ENCODE assay signal across 8 mouse cellular contexts in genomic region chr11:69067601-69068000, GRCm38 (mm10). TPM values are rescaled to one million over a fixed set of nuclear protein-coding genes. Genes with fewer than 3 reads are reported as not detected.
DNase-seq lines count a peak whose midpoint lies in the region; ATAC-seq and TF ChIP-seq lines count a peak whose summit lies in the region.

No protein-coding gene starts in this region.

- no peak for ATAC-seq in heart, embryonic 14.5 days (ENCODE audit: insufficient number of reproducible peaks, insufficient read depth, low FRiP score, low read depth)

- no peak for TF ChIP-seq CTCF in kidney, adult 2 months (conservative IDR thresholded peaks at IDR 0.05; ENCODE audit: insufficient read depth, insufficient read length, low read depth, low read length)

- no peak overlapping the region for H3K4me3 ChIP-seq in kidney, adult 2 months (ENCODE audit: insufficient read depth, low read depth, low read length)
- H3K4me3 ChIP-seq in heart, embryonic 14.5 days (ENCODE audit: control insufficient read depth in 1 of 2, insufficient read depth in 1 of 2, low read depth in 1 of 2, low read length in 2 of 2) = peak overlapping the region in 1 of 2 experiments; percentile 17; a peak in 1 of 4 replicates

- H3K27me3 ChIP-seq in kidney, adult 2 months (replicated peaks; ENCODE audit: control insufficient read depth, insufficient read depth, low read length) = no peaks in the 10 kb centered on the region
- H3K27me3 ChIP-seq in heart, embryonic 14.5 days (ENCODE audit: control insufficient read depth, insufficient read depth, low read length) = no peaks in the 10 kb centered on the region

- H3K4me1 ChIP-seq in kidney, adult 2 months (ENCODE audit: control insufficient read depth, insufficient read depth, low read length) = peaks cover 28% of the 10 kb centered on the region; the same call in 1 of the 2 replicates
- H3K4me1 ChIP-seq in heart, embryonic 14.5 days (ENCODE audit: control insufficient read depth in 2 of 2, insufficient read depth in 2 of 2, low read length in 2 of 2) = peaks cover 17 to 36% of the 10 kb centered on the region in 2 experiments

- H3K4me2 ChIP-seq in heart, embryonic 14.5 days (ENCODE audit: low read length) = peak overlapping the region; percentile 82

- H3K27ac ChIP-seq in kidney, adult 2 months (ENCODE audit: insufficient read depth, low read depth, low read length) = no peak overlapping the region
- peak overlapping the region; percentile 80 to 83 for H3K27ac ChIP-seq in heart, embryonic 14.5 days (replicated peaks in 1 of 2; ENCODE audit: control insufficient read depth in 1 of 2, insufficient read depth in 1 of 2, low read depth in 2 of 2, low read length in 2 of 2)

- H3K9me3 ChIP-seq in heart, embryonic 14.5 days (ENCODE audit: control insufficient read depth, low read length) = no peaks in the 10 kb centered on the region

- no peak for TF ChIP-seq POLR2A in kidney, adult 2 months (IDR thresholded peaks at IDR 0.05; ENCODE audit: low read depth, low read length)

- 56% methylated on average over 6 of the region's 6 CpGs for WGBS in kidney, adult 2 months
- 5% methylated on average over 6 of the region's 6 CpGs for WGBS in heart, embryonic 14.5 days

- H3K36me3 ChIP-seq in kidney, adult 2 months (ENCODE audit: control insufficient read depth, insufficient read depth, low read length) = no peaks in the 10 kb centered on the region
- no peaks in the 10 kb centered on the region for H3K36me3 ChIP-seq in heart, embryonic 14.5 days (ENCODE audit: control insufficient read depth, insufficient read depth, low read length)

- DNase-seq in kidney, postnatal 14 days = peak; percentile 28
- DNase-seq in kidney, adult 2 months = no peak
- DNase-seq in adrenal gland, adult 8-10 months = peak; percentile 53
- DNase-seq in lung, postnatal 36 days = peak; percentile 55
- DNase-seq in spleen, postnatal 10 days (ENCODE audit: low spot score in 2 of 2) = no peak
- no peak for DNase-seq in cerebellum, adult 18-20 months
- no peak for DNase-seq in cerebellum, postnatal 4 days (ENCODE audit: low spot score in 2 of 2)

- H3K9ac ChIP-seq in heart, embryonic 14.5 days (ENCODE audit: low read length) = peak overlapping the region; percentile 35

RNA-seq across cellular contexts. Expression of gene Tmem107, which starts 3.0 kb away (rescaled TPM):
- polyA plus RNA-seq in kidney, adult 2 months (2012; rRNA removed) = 41.7 and 48.0 TPM in 2 replicates
- total RNA-seq in adrenal gland, adult 8-10 months (2022) = 10 to 100 TPM; 13.1 to 28.3 (median 19.4) TPM
- polyA plus RNA-seq in heart, embryonic 14.5 days (2014; fragmentation: Nextera tagmentation; extraction: Ambion mirVana) = 33.5 and 34.4 TPM in 2 replicates

RNA-seq across cellular contexts. Expression of gene Borcs6, which starts 8.1 kb away (rescaled TPM):
- polyA plus RNA-seq in kidney, adult 2 months (2012; rRNA removed) = 14.8 and 15.6 TPM in 2 replicates
- total RNA-seq in adrenal gland, adult 8-10 months (2022) = 10 to 100 TPM; 29.8 to 33.9 (median 31.5) TPM
- 13.0 and 14.1 TPM in 2 replicates for polyA plus RNA-seq in heart, embryonic 14.5 days (2014; fragmentation: Nextera tagmentation; extraction: Ambion mirVana)

RNA-seq across cellular contexts. Expression of gene Vamp2, which starts 20.7 kb away (rescaled TPM):
- 102 and 106 TPM in 2 replicates for polyA plus RNA-seq in kidney, adult 2 months (2012; rRNA removed)
- 100 to 1,000 TPM; 118 to 221 (median 178) TPM for total RNA-seq in adrenal gland, adult 8-10 months (2022)
- polyA plus RNA-seq in heart, embryonic 14.5 days (2014; fragmentation: Nextera tagmentation; extraction: Ambion mirVana) = 81.5 and 93.9 TPM in 2 replicates

RNA-seq across cellular contexts. Expression of gene Aurkb, which starts 22.2 kb away (rescaled TPM):
- polyA plus RNA-seq in kidney, adult 2 months (2012; rRNA removed) = 1.7 TPM in 2 replicates
- 1 to 10 TPM; 1.7 to 2.9 (median 2.3) TPM for total RNA-seq in adrenal gland, adult 8-10 months (2022)
- polyA plus RNA-seq in heart, embryonic 14.5 days (2014; fragmentation: Nextera tagmentation; extraction: Ambion mirVana) = 61.7 and 64.8 TPM in 2 replicates

RNA-seq across cellular contexts. Expression of gene Per1, which starts 27.4 kb away (rescaled TPM):
- 13.5 and 14.7 TPM in 2 replicates for polyA plus RNA-seq in kidney, adult 2 months (2012; rRNA removed)
- total RNA-seq in adrenal gland, adult 8-10 months (2022) = 100 to 1,000 TPM in 1 of 4 experiments, 10 to 100 TPM in 3; 30.0 to 119 (median 51.6) TPM
- 16.0 and 17.8 TPM in 2 replicates for polyA plus RNA-seq in heart, embryonic 14.5 days (2014; fragmentation: Nextera tagmentation; extraction: Ambion mirVana)

Comparison
In these comparisons a context has a peak if more than half of its experiments do, and no peak if none do; other contexts are left out.
1. DNase-seq: peak in kidney, postnatal 14 days (single experiment), adrenal gland, adult 8-10 months (single experiment) and lung, postnatal 36 days (single experiment); none in kidney, adult 2 months (single experiment), spleen, postnatal 10 days (0 of 2), cerebellum, adult 18-20 months (0 of 2) and cerebellum, postnatal 4 days (0 of 2).